In the genomic region with DNA sequence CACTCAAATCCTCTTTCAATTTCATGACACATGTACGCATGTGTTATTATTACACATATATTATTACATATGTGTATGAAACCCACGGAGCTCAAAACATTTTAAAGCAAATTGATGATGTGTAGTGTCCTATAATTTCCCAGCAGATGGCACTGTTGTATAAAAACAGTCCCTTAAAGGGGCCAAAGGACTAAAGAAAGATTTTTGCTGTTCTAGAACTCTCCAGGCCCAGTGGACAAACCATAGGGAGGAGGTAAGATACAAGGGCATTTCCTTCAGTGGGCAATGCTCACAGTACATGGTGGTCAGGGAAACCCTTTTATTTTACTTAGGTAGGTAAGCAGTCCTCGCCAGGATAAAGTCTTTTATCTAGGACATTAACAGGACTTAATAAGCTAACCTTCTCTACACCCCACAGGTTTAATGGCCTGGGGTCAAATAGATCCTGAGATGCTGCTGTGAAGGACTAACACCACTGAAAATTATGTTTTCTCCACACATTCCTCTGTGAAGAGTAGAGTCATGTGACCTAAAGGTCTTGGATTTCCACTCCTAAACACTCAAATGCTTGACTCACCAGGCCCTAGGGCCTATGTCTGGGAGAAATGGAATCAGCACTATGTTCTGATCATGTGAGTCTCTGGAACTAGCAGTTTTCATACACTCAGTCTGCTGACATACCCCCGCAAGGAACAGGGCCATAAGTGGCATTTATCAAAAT, we compare ENCODE assay signal across 8 mouse cellular contexts. TPM values are rescaled to one million over a fixed set of nuclear protein-coding genes. Genes with fewer than 3 reads are reported as not detected.
DNase-seq lines count a peak whose midpoint lies in the region; ATAC-seq and TF ChIP-seq lines count a peak whose summit lies in the region.

No protein-coding gene starts in this region.

- H3K36me3 ChIP-seq in hindbrain, embryonic 11.5 days (ENCODE audit: control insufficient read depth, insufficient read depth, low read length), result no peaks in the 10 kb centered on the region
- H3K36me3 ChIP-seq in hindbrain, embryonic 10.5 days, result no peaks in the 10 kb centered on the region
- H3K36me3 ChIP-seq in CH12.LX (replicated peaks in 1 of 2; ENCODE audit: control insufficient read depth in 1 of 2, insufficient read depth in 1 of 2, low read length in 1 of 2), result no peaks in the 10 kb centered on the region
- no peaks in the 10 kb centered on the region for H3K36me3 ChIP-seq in embryonic facial prominence, embryonic 14.5 days (ENCODE audit: control insufficient read depth, insufficient read depth, low read length)

- no peak overlapping the region for H3K4me3 ChIP-seq in hindbrain, embryonic 11.5 days (ENCODE audit: low read depth, low read length)
- no peak overlapping the region for H3K4me3 ChIP-seq in hindbrain, embryonic 10.5 days
- no peak overlapping the region for H3K4me3 ChIP-seq in CH12.LX (replicated peaks in 1 of 3; ENCODE audit: low read depth in 2 of 3, low read length in 2 of 3, poor library complexity in 1 of 3)
- H3K4me3 ChIP-seq in embryonic facial prominence, embryonic 14.5 days (ENCODE audit: low read depth, low read length), result no peak overlapping the region

- no peaks in the 10 kb centered on the region for H3K4me1 ChIP-seq in hindbrain, embryonic 11.5 days (replicated peaks; ENCODE audit: control insufficient read depth, insufficient read depth, low read length)
- no peaks in the 10 kb centered on the region for H3K4me1 ChIP-seq in hindbrain, embryonic 10.5 days (replicated peaks)
- peaks cover 3 to 6% of the 10 kb centered on the region in 2 experiments; a peak in 2 of 4 replicates for H3K4me1 ChIP-seq in CH12.LX (ENCODE audit: control insufficient read depth in 1 of 2, insufficient read depth in 2 of 2)
- no peaks in the 10 kb centered on the region for H3K4me1 ChIP-seq in embryonic facial prominence, embryonic 14.5 days (ENCODE audit: control insufficient read depth, insufficient read depth, low read length)

- WGBS in hindbrain, embryonic 11.5 days, result 55% methylated on average over 4 of the region's 4 CpGs
- 64% methylated on average over 4 of the region's 4 CpGs for WGBS in hindbrain, embryonic 10.5 days
- 53% methylated on average over 4 of the region's 4 CpGs for WGBS in embryonic facial prominence, embryonic 14.5 days

- peak; percentile 40 to 85 for TF ChIP-seq CTCF in CH12.LX (conservative IDR thresholded peaks at IDR 0.05 in 1 of 2, IDR thresholded peaks at IDR 0.05 in 1 of 2; ENCODE audit: low read depth in 2 of 2, low read length in 2 of 2)

- no peak overlapping the region for H3K9ac ChIP-seq in hindbrain, embryonic 11.5 days (ENCODE audit: low read depth, low read length)
- H3K9ac ChIP-seq in CH12.LX (ENCODE audit: insufficient read depth, low read depth), result no peak overlapping the region
- no peak overlapping the region for H3K9ac ChIP-seq in embryonic facial prominence, embryonic 14.5 days (ENCODE audit: low read depth, low read length)

- dilution Hi-C loops in CH12.LX (cut with MboI; ENCODE audit: extremely low pct_ligation_motif_present, extremely low pct_unique_long_range_greater_than_20kb, low sequenced_read_pairs), result no loop called here

- no peaks in the 10 kb centered on the region for H3K27me3 ChIP-seq in hindbrain, embryonic 11.5 days (ENCODE audit: control insufficient read depth, insufficient read depth, low read length)
- no peaks in the 10 kb centered on the region for H3K27me3 ChIP-seq in hindbrain, embryonic 10.5 days (ENCODE audit: insufficient read depth, poor library complexity, severe bottlenecking)
- H3K27me3 ChIP-seq in CH12.LX (replicated peaks), result no peaks in the 10 kb centered on the region
- no peaks in the 10 kb centered on the region for H3K27me3 ChIP-seq in embryonic facial prominence, embryonic 14.5 days (replicated peaks; ENCODE audit: control insufficient read depth, insufficient read depth, low read length)

- H3K4me2 ChIP-seq in hindbrain, embryonic 11.5 days (replicated peaks; ENCODE audit: low read depth, low read length), result no peak overlapping the region
- H3K4me2 ChIP-seq in CH12.LX (ENCODE audit: insufficient read depth, low read depth, poor library complexity, severe bottlenecking), result no peak overlapping the region
- no peak overlapping the region for H3K4me2 ChIP-seq in embryonic facial prominence, embryonic 14.5 days (ENCODE audit: low read depth, low read length)

- no peak for TF ChIP-seq POLR2A in CH12.LX (IDR thresholded peaks at IDR 0.05; ENCODE audit: low read depth, low read length)

- DNase-seq in hindbrain, embryonic 11.5 days (ENCODE audit: low spot score), result peak; percentile 58
- DNase-seq in hindbrain, embryonic 10.5 days (ENCODE audit: low spot score), result no peak
- peak; percentile 55 for DNase-seq in CH12.LX (ENCODE audit: extremely low read depth)
- peak; percentile 73 for DNase-seq in embryonic facial prominence, embryonic 14.5 days (ENCODE audit: low spot score)
- DNase-seq in lung, postnatal 25 days (ENCODE audit: low spot score), result peak; percentile 44
- no peak for DNase-seq in ovary, postnatal 10 days (ENCODE audit: low spot score)
- no peak for DNase-seq in spleen, postnatal 36 days (ENCODE audit: low spot score in 2 of 2)
- no peak for DNase-seq in thymus, postnatal 36 days

- H3K27ac ChIP-seq in hindbrain, embryonic 11.5 days (ENCODE audit: low read depth, low read length), result no peak overlapping the region
- no peak overlapping the region for H3K27ac ChIP-seq in hindbrain, embryonic 10.5 days
- no peak overlapping the region for H3K27ac ChIP-seq in CH12.LX (ENCODE audit: insufficient read depth, low read depth)
- no peak overlapping the region for H3K27ac ChIP-seq in embryonic facial prominence, embryonic 14.5 days (replicated peaks; ENCODE audit: low read depth, low read length)

- no peaks in the 10 kb centered on the region for H3K9me3 ChIP-seq in hindbrain, embryonic 11.5 days (ENCODE audit: control insufficient read depth, low read length)
- no peaks in the 10 kb centered on the region for H3K9me3 ChIP-seq in hindbrain, embryonic 10.5 days
- no peaks in the 10 kb centered on the region for H3K9me3 ChIP-seq in CH12.LX (replicated peaks; ENCODE audit: low read length)
- no peaks in the 10 kb centered on the region for H3K9me3 ChIP-seq in embryonic facial prominence, embryonic 14.5 days (ENCODE audit: control insufficient read depth, low read length)

- TF ChIP-seq RAD21 in CH12.LX (IDR thresholded peaks at IDR 0.05; ENCODE audit: low read depth, low read length), result peak; percentile 86

- peak; percentile 72 for ATAC-seq in hindbrain, embryonic 11.5 days (ENCODE audit: low FRiP score)
- ATAC-seq in embryonic facial prominence, embryonic 14.5 days (ENCODE audit: low read depth), result no peak

- in situ Hi-C loops in CH12.LX (cut with MboI; ENCODE audit: low pct_ligation_motif_present, low pct_unique_long_range_greater_than_20kb, low sequenced_read_pairs), result loop anchor here (25.0 kb wide), 1 partner anchor 167 kb away; no protein-coding TSS in a partner anchor

- TF ChIP-seq EP300 in CH12.LX (IDR thresholded peaks at IDR 0.05; ENCODE audit: low read length), result no peak

- no peaks in the 10 kb centered on the region for H3K79me2 ChIP-seq in CH12.LX (replicated peaks; ENCODE audit: control insufficient read depth, extremely low read depth, insufficient read depth, poor library complexity, severe bottlenecking)

TF ChIP-seq in CH12.LX, 34 proteins besides CTCF, POLR2A, EP300 and RAD21:
- TF ChIP-seq SMC3 (IDR thresholded peaks at IDR 0.05; ENCODE audit: low read depth, low read length) (peak; percentile 56), ZNF384 (IDR thresholded peaks at IDR 0.05; ENCODE audit: low read depth, low read length) (no peak)
TF ChIP-seq in CH12.LX: peak in this region for 1.

RNA-seq across cellular contexts. Expression of a gene that starts 16.2 kb away (rescaled TPM):
- 24.6 and 25.8 TPM in 2 replicates for polyA plus RNA-seq in hindbrain, embryonic 11.5 days (2014; fragmentation: Nextera tagmentation; extraction: Ambion mirVana)
- 32.3 and 48.3 TPM in 2 replicates for polyA plus RNA-seq in hindbrain, embryonic 10.5 days (2016; fragmentation: Nextera tagmentation; extraction: Ambion mirVana)
- total RNA-seq in CH12.LX (2012; rRNA removed) (30.6 and 32.5 TPM in 2 replicates), CH12.LX (2014; rRNA removed) (56.6 and 57.2 TPM in 2 replicates)
- polyA plus RNA-seq in CH12.LX (2012; ENCODE audit: insufficient read length, low read depth), result 53.1 and 55.1 TPM in 2 replicates
- polyA plus RNA-seq in embryonic facial prominence, embryonic 14.5 days (2014; fragmentation: Nextera tagmentation; extraction: Ambion mirVana), result 27.8 and 35.2 TPM in 2 replicates

Comparison
In these comparisons a context has a peak if more than half of its experiments do, and no peak if none do; other contexts are left out.
1. DNase-seq: peak in hindbrain, embryonic 11.5 days (single experiment), CH12.LX (single experiment), embryonic facial prominence, embryonic 14.5 days (single experiment) and lung, postnatal 25 days (single experiment); none in hindbrain, embryonic 10.5 days (single experiment), ovary, postnatal 10 days (single experiment), spleen, postnatal 36 days (0 of 2) and thymus, postnatal 36 days (0 of 2).